Mouse (Mus musculus): ENCODE results near the gene Itga5.

GRCm38 (mm10) chr15:103302341-103303021 lies 64.1 kb downstream of the Itga5 start:
- TF ChIP-seq CTCF (IDR thresholded peaks at IDR 0.05), result no peak
- TF ChIP-seq EP300 (IDR thresholded peaks at IDR 0.05), result no peak

All from lung, postnatal 0 days (tissue).